Mouse (Mus musculus) heart, adult 2 months (tissue): Measurements from ENCODE around the gene Uckl1.

Experiments
- CTCF ChIP-seq: fragments of 200-600 bp; IDR thresholded peaks from 2 replicates; pipeline ENCODE4 v1.8.1; 2022; ENCODE audit warnings: antibody characterized with exemption, mild to moderate bottlenecking, moderate library complexity
- POLR2A ChIP-seq: fragments of 200-500 bp; IDR thresholded peaks from 2 replicates; pipeline ENCODE4 v1.6.1; 2011; ENCODE audit warnings: mild to moderate bottlenecking, low read depth, low read length, control low read depth; ENCODE audit not compliant: insufficient read depth

GRCm38 (mm10) chr2:181590471-181590870 lies 5.8 kb upstream of the Uckl1 start:
- TF ChIP-seq CTCF (no peak), POLR2A (no peak)
